Mouse (Mus musculus): ENCODE data around the gene Nmt1. TPM values are rescaled to one million over a fixed set of nuclear protein-coding genes. Genes with fewer than 3 reads are reported as not detected.

Gene Nmt1
- total RNA-seq, 2 experiments from 2014 or later = 67.5 to 74.8 TPM

DNA sequence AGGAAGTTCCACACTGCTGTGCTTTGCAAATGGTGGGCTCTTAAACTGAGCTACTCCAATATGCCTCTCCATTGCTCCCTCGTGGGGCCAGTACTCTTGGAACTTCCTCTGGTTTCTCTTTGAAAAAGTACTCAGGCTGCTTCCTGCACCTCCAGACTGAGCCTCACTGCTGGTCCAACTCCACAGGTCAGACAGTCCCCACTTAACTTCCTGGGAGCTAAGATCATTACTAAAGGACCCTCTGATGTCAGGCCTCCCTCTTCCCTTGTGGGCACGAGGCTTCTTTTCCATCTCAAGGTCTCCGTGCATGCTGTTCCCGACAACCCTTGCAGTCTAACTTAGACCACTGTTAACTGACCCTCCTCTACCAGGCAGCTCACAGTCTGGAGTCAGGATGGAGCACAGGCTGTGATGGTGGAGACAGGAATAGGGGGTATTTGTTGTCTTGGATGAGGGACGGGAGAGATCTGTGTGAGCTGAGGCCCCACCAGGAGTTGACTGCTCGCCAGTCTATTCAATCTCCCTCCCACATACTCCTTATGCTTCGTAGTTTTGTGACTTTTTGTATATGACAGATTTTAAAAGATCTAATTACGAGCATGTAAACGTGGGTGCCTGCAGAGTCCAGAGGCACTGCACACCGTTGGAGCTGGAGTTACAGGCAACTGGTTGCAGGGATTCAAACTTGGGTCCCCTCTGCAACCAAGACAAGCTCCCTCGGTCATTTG lies 22.6 kb upstream of the Nmt1 start:
- DNase-seq = no peak

DNA sequence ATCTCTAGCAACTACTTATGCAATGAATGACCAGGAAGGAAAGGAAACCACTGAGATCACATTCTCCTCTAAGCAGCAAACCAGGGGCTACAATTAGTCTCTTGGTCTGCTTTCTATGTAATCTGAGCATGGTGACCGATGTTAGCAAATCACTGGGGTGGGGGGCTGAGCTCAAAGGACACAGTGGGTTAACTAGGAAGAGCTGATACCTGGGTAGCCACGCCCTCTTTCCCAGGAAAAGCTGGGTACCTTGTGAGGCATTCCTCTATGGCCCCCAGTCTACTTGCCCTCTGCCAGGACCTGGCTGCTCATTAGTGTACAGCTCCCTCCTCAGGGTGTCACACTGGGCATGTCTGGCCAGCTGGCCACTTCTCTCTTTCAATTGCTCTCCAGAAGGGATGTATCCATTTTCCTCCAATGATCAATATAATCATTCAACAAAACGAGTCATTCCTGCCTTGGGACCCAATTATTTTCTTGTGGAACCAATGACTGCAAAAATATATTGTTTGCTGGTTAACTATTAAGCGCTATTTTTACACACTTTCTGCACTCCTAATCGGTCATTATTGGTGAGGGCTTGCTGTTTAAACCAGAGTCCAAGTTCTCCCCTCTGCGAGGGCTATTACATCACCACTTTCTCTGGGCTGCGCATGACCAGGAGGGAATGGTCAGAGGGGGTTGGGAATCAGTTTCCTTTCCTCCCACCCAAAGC lies 21.5 kb upstream of the Nmt1 start:
- DNase-seq = no peak

DNA sequence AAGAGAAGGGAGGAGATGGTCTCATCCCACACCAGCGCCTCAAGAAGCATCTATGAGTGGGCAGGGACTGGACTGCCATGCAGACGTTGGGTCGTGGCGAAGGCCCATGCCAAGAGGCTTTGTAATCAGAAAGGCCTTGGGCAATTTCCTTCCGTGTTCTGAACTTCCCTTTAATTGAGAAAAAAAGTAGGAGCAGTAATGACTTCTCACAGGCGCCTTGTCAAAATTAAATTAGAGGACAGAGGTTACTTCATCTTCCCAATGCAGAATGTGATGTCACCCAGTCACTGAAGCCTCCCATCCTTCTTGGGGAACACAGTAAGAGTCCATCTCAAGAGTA lies 21.0 kb upstream of the Nmt1 start:
- peak; percentile 70 to 80 for DNase-seq

DNA sequence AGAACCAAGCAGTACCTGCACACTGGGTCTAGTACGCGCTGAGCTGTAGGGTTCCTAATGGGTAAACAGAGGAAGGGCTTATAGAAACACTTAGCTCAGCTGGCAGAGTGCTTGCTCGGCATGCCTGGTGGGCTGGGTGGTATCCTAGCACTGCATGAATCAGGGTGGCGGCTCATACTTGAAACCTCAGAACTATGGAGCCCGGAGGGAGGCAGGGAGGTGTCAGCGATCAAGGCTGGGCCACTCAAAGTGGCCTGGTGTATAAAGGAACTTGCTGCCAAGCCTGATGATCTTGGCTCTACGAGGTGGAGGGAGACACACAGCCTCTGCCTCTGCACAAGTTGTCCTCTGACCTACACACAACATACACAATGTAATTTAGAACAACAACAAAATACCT lies 19.4 kb upstream of the Nmt1 start:
- DNase-seq = no peak

DNA sequence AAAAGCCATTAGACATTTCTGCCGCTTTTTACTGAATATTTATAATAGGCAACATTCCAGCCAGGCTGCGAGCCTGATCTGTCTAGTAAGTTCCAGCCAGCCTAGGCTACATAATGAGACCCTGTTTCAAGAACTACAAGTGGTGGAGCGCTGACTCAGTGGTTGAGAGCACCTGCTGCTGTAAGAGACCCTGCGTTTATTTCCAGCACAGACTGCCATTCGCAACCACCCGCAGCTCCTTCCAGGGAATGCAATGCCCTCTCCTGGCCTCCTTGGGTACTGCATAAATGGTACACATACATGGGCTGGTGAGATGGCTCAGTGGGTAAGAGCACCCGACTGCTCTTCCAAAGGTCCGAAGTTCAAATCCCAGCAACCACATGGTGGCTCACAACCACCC lies 18.8 kb upstream of the Nmt1 start:
- DNase-seq = no peak

DNA sequence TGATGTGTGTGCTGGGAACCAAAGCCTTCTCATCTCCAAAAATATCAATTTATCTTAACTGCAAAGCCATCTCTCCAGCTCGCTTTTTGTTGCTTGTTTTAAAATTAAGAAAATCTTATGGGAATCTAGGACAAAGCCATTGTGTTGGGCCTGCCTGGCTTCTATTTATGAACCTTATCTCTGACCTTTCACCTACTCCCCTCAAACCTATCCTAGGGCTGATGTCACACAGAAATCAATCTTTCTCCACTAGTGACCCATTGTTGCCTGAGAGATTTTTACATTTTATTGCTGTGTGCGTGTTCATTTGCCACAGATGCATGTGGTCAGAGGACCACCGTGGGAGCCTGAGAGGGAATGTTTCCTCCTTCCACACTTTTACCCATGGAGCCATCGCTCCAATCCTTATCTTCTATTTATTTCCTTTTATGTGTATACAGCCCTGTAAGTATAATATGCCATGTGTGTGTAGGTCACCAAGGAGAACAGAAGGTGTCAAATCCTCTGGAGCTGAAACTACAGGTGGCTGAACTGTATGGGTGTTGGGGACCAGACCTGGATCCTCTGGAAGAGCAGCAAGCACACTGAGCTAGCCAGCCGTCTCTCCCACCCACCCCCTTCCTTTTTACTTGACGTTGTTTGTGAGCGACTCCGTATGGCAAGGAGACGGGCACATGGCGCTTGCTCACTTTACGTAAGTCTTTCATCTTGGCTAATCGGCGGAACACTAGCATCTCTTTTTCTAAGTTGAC lies 17.4 kb upstream of the Nmt1 start:
- DNase-seq = no peak

DNA sequence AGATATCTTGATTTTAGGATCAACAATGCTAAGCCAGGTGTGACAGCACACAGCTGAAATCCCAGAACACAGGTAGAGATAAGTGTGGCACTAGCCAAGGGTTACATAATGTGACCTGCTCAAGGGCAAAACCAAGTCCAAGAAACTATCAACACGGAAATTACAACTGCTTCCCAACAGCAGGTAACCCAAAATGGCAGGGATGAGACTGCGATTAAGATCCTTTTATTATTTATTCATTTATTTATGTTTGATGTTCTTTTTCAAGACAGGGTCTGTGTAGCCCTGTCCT lies 16.8 kb upstream of the Nmt1 start:
- no peak for DNase-seq

DNA sequence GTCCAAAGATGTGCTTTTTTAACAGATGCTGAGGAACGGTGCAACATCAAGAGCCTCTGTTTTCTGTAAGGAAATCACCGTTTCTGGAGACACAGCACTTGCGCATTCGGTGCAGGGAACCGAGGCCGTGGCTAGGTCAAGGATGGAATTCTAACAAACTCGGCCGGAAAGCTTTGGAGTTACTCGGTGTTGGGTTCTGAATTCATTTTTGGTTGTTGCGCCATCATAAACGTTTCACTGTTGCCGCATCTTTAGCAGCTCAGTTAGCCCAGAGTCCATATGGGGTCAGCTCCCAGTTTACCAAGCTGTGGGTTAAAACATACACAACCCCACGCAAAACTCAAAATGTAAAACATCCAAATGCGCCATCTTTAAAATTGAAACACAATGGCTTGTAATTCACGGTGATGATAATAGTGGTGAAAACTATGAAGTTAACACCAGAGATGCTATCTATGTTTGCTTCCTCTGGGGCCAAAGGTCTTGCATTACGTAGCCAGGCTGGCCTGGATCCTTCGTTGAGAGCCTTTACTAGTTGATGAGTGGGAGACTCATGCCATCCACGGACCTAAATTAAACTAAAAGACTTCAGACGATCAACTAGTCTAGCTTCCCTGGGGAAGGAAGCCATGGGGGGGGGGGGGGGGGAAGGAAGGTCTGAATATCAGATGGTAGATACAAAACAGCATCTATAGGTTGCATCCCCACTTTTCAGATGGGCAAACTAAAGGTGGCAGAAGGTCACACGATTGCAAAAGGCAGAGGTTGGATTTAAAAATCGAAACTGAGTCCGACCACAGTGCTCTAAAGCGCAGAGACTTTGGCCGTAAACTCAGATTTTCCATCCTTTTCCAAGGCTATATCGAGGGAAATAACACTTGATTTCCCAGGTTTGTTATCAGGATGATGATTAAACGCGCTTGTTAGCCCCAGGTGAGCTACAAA lies 11.8 kb upstream of the Nmt1 start:
- DNase-seq = no peak

DNA sequence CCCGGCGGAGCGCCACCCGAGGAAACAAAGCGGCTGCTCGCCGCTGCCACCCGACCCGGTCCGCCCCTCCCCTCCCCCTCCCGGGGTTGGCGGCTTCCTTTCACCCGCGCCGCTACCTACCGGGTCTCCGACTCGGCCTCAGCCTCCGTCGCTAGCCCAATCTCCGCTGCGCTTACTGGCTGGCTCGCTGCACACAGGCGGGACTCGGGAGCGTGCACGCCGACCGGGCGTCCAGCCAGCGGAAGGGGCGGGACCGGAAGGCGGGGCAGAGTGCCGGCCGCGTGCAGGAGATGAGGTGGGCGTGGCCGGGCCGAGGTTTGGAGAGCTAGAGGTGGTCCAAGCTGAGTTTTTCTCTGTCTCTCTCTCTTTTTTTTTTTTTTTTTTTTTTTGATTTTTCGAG lies 11.1 kb upstream of the Nmt1 start:
- DNase-seq = peak; percentile 99

DNA sequence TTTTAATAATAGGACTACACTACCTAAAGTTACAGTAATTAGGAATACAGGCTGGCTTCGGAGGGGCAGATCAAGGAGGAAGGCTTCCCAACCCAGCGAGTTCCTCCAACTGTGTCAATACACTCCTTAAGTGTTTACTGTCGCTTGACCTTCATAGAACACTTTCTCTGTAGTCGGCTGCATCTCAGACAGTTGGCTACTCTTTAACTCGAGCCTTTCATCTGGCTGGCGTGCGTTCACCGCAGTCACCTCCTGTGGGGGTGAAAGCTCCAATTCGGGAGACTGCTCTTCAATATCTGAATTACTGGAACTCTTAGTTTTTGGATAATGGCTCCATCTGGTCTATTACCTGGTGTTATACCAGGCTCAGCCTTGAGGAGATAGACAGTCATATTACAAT lies 10.3 kb upstream of the Nmt1 start:
- DNase-seq = no peak

DNA sequence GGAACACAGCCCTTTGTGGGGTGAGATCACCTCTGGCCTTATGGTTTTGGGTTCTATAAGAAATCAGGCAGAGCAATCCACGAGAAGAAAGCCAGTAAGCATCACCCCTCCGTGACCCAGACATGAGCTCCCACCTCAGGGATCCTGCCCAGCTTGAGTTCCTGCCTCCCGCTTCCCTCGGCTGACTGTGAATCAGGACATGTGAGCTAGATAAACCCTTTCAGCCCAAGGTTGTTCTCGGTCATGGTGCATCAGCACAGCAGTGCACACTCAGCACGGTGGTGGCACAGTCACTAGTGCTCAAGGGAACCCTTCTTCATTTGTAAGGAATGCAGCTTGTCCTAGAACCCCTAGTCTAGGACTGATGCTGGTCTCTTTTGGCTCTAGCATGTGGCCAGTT lies 9.1 kb upstream of the Nmt1 start:
- DNase-seq = no peak

DNA sequence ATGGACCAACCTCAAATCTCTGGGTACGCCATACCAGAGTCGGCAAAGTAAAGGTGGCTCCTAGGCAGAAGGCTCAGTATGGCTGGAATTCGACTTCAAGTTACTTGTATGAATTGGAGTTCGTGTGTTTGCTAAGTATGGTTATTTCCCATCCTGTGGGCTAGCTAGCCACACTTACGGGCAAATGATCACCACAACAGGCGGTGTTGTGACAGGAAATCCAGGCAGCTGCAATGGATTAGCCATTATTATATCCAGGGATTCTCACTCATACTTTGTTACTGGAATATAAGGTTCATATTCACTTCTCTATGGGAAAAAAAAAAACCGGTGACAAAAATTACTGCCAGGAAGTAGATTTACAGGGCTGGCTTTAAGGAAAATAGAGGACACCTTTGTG lies 8.7 kb upstream of the Nmt1 start:
- DNase-seq = no peak

DNA sequence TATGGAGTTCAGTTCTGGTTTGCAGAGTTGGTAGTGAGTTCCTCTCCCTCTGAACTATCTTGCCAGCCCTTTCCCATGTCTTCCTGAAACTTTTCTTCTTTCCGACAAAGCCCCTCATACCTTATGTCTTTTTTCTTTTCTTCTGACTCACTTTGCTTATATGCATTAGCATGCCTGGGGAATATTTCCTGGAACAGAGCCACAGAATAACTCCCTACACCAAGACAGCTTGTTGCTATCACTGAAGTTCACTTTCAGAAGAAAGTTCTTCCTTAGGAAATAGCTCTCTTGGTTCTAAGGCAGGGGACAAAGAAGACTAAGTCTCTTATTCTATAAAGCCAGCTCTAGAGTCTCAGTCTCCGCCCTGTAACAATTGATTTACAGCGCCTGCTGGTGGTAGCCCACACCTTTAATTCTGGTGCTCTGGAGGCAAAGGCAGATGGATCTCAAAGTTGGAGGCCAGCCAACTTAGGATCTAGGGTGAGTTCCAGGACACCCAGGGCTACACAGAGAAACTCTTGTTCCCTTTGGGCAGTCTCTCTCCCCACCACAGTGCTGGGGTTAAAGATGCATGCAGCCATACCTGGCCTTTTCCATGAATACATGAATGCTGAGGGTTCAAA lies 7.2 kb upstream of the Nmt1 start:
- DNase-seq = no peak

DNA sequence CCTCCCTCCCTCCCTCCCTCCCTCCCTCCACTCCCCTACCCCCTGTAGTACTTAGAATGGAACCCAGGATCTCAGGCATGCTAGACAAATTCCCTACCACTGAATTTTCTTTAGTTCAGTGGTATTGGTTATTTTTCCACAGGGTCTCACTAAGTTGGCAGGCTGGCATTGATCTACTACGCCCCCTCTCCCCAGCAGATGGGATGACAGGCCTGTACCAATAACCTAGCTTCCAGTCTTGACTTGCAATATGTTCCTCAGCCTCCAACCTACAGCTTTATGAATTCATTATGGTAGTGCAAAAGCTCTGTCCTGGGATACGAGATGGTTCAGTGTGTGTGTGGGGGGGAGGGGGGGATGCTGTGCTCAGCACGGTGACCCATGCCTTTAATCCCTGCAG lies 4.0 kb upstream of the Nmt1 start:
- no peak for DNase-seq

DNA sequence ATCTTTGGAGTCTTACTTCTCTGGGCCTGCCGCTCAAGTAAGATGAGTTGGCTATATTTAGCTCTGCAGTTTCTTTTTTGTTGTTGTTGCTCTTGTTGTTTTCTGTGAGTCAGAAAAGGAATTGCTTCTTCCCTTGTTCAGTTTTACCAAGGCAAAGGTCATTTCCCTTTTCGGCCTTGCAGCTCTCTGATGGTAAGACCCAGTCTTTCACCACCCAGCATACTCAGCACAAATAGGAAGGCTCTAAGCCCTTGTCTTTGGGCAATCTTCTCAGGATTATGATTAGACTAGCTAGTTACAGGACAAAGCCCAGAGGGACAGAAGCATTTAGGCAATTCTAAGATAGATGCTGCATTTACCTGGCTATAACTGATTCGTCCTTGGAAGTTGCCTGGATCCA lies 1.1 kb upstream of the Nmt1 start:
- DNase-seq = no peak

DNA sequence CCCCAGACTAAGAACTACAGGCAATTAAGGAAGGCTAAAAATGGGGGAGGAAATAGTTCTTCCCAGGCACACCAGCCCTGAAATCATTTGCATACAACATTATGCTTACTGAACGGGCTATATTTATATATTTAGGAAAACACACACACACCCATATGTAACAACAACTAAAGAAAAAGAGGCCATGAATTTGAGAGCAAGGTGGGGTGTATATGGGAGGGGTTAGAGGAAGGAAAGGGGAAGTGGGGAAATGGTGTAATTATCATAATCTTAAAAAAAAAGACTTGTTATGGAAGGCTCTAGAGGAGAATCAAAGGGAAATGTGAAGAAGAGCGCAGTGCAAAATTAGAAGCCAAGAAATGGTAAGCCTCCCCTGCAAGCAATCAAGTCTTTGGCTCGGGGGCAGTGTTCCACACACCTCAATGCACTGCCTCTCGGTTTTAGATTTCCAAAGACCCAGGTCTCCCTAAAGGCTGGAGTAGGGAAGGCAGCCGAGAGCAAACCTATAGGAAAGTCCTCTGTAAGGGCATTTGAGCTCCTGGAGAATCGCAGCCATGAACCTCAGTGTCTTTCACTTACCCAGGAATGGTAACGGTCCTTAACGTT lies 317 bp upstream of the Nmt1 start:
- no peak for DNase-seq

DNA sequence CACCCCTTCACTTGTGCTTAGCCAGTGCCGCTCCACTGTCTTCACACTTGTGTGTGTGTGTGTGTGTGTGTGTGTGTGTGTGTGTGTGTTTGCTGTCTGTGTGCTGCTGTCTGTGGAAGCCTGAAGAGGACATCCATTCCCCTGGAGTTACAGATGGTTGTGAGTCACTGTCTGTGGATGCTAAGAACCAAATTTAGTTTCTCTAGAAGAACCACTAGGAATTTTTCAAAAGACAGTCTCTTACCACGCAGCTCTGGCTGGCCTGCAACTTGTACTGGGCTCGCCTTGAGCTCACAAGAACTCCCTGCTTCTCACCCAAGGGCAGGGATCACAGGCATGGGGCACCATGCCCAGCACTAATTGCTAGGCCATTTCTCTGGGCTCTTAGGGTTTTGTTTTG lies 5.0 kb downstream of the Nmt1 start:
- no peak for DNase-seq

DNA sequence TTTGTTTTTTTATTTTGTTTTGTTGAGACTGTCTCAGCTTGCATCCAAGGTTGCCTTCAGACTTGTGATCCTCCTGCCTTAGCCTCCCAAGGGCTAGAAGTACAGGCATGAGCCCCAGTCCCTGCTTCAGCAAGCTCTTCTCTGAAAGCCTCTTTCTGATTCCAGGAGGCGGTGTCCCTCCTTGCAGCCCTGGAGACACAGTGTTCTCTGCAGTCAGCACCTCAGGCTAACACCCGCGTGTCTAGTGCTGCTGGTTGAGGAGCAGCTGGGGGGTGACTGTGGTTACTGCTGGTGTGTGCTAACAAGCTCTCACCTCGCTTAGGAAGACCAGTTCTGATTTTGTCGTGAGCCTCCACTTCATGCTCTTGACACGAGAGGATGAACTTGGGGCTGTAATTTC lies 7.0 kb downstream of the Nmt1 start:
- no peak for DNase-seq

DNA sequence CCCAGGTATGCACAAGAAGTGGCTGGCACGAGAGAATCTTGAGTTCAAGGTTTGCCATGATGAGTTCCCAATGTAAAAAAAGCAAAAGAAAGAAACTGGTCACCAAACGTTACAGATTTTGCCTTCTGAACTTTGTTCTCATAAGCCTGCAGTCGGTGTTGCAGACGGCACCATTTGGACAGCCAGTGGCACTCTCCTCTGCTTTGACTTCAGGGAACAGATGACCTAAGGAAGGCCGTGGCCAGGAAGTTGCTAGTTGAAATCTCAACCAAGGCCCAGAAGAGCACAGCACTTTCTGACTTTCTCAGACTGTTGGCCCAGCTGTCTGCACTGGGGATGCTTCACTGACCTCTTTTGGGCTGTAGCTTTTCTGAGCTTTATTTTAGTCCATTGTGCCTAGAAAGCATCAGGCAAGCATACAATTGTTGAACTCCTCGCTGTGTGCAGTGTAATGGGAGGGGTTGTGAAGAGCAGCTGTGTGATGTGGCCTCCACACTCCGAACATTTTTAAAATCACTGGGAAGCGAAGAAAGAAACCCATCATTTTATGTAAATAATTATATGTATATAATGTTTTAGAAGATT lies 9.0 kb downstream of the Nmt1 start:
- peak in 1 of 2 experiments; percentile 32 for DNase-seq

DNA sequence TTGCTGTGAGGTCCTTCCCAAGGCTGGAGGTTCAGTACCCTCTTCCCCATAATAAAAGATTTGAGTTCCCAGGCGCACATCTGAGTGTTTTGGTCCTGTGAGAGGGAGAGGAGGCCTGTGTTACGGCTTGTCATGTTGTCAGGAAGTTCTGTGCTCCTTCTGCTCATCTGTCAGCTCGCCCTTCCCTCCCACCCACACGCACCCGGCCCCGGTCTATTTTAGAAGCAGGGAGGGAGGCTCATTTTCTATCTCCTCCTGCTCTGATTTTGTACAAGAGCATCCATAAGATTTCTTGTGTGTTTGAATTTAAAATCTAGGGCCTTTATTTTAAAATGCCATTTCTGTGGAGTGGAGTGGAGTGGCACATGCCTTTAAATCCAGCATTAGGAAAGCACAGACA lies 10.0 kb downstream of the Nmt1 start:
- no peak for DNase-seq

DNA sequence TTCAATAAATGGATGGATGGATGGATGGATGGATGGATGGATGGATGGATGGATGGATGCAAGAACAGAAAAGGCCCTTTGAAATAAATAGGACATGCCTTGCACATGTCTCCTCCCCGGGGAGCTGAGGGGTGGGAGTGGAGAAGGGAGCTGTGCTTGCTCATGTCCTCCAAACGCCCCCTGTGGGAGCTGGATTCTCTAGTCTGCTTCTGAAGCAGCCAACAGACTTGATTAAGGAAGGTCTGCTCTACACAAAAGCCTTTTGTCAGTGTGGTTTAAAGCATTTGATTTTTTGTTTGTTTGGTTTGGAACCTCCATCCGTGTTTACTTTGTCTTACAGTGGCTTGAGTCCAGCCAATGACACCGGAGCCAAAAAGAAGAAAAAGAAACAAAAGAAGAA lies 14.8 kb downstream of the Nmt1 start:
- no peak for DNase-seq
